Mouse (Mus musculus): ENCODE data around the gene Ccdc186.

GRCm38 (mm10) chr19:56852590-56852989, 30.6 kb upstream of the Ccdc186 start:
- TF ChIP-seq POLR2A (IDR thresholded peaks at IDR 0.05; ENCODE audit: low read depth, low read length) (no peak), CTCF (IDR thresholded peaks at IDR 0.05; ENCODE audit: extremely low read depth, insufficient read depth, insufficient read length, insufficient replicate concordance) (no peak)

All from spleen, adult 2 months (tissue).